Mouse (Mus musculus) MEL (cell line): ENCODE results near the gene Pi16. TPM values are rescaled to one million over a fixed set of nuclear protein-coding genes. Genes with fewer than 3 reads are reported as not detected.

Experiments
- DNase-seq: peaks from one replicate; pipeline ENCODE4 v3.0.0; 2011; ENCODE audit warnings: low read depth, low spot score
- H3K27ac ChIP-seq: 2 replicates; pipeline ENCODE4 v1.5.1; 2012; ENCODE audit warnings: low read depth, mild to moderate bottlenecking, control low read depth, low read length, moderate library complexity; ENCODE audit not compliant: control insufficient read depth
- H3K27me3 ChIP-seq, 2 experiments: fragments of 150-350 bp in 1 of 2; sonication (generic) in 1 of 2; 2 replicates each; pipeline ENCODE4 v1.6.1; 2012; ENCODE audit warnings: low read length in 2 of 2, mild to moderate bottlenecking in 2 of 2, improper control_type of control experiment in 1 of 2, moderate library complexity in 1 of 2; ENCODE audit not compliant: insufficient read depth in 2 of 2, control insufficient read depth in 1 of 2
- H3K36me3 ChIP-seq, 2 experiments: 2 replicates each; pipeline ENCODE4 v1.6.1; 2012 to 2014; ENCODE audit warnings: low read length in 2 of 2, improper control_type of control experiment in 1 of 2, inconsistent platforms in 1 of 2, mild to moderate bottlenecking in 1 of 2; ENCODE audit not compliant: insufficient read depth in 2 of 2, control insufficient read depth in 1 of 2
- H3K4me1 ChIP-seq, 2 experiments: fragments of 150-350 bp in 1 of 2; sonication (generic) in 1 of 2; 2 replicates each; pipeline ENCODE4 v1.6.1; 2012; ENCODE audit warnings: low read length in 2 of 2, improper control_type of control experiment in 1 of 2, mild to moderate bottlenecking in 1 of 2; ENCODE audit not compliant: insufficient read depth in 2 of 2, control insufficient read depth in 1 of 2
- H3K4me3 ChIP-seq, 2 experiments: fragments of 150-350 bp in 1 of 2; sonication (generic) in 1 of 2; 2 replicates each; pipeline ENCODE4 v1.5.1; 2012; ENCODE audit warnings: low read depth in 2 of 2, low read length in 2 of 2, mild to moderate bottlenecking in 2 of 2, moderate library complexity in 2 of 2, control low read depth in 1 of 2, improper control_type of control experiment in 1 of 2; ENCODE audit not compliant: control insufficient read depth in 1 of 2, insufficient read depth in 1 of 2
- H3K79me2 ChIP-seq: 2 replicates; pipeline ENCODE4 v1.6.1; 2012; ENCODE audit warnings: mild to moderate bottlenecking, low read length, moderate library complexity; ENCODE audit not compliant: control insufficient read depth, poor library complexity, insufficient read depth
- H3K9ac ChIP-seq: 2 replicates; pipeline ENCODE4 v1.6.1; 2012; ENCODE audit warnings: low read depth, mild to moderate bottlenecking, control low read depth, low read length, moderate library complexity; ENCODE audit not compliant: control insufficient read depth, poor library complexity, severe bottlenecking
- H3K9me3 ChIP-seq: fragments of 150-350 bp; sonication (generic); replicated peaks from 2 replicates; pipeline ENCODE4 v1.6.1; 2012; ENCODE audit warnings: mild to moderate bottlenecking, low read length, improper control_type of control experiment, moderate library complexity; ENCODE audit not compliant: insufficient read depth
- CHD1 ChIP-seq: IDR thresholded peaks from 2 replicates; pipeline ENCODE4 v1.6.1; 2012; ENCODE audit warnings: low read depth, mild to moderate bottlenecking, inconsistent platforms, low read length, improper control_type of control experiment
- CHD2 ChIP-seq: IDR thresholded peaks from 2 replicates; pipeline ENCODE4 v1.6.1; 2011; ENCODE audit warnings: low read length, improper control_type of control experiment
- CTCF ChIP-seq, 3 experiments: IDR thresholded peaks in 2 of 3; conservative IDR thresholded peaks in 1 of 3; 2 replicates each; pipeline ENCODE4 v1.5.1; 2011 to 2012; ENCODE audit warnings: low read length in 3 of 3, low read depth in 2 of 3, mild to moderate bottlenecking in 2 of 3, improper control_type of control experiment in 1 of 3, inconsistent platforms in 1 of 3, mixed read lengths in 1 of 3, moderate library complexity in 1 of 3; ENCODE audit not compliant: control insufficient read depth in 1 of 3, insufficient read depth in 1 of 3, poor library complexity in 1 of 3, severe bottlenecking in 1 of 3
- E2F4 ChIP-seq: IDR thresholded peaks from 2 replicates; pipeline ENCODE4 v1.6.1; 2011; ENCODE audit warnings: low read depth, low read length, improper control_type of control experiment, borderline replicate concordance
- EP300 ChIP-seq, 2 experiments: IDR thresholded peaks; 2 replicates each; pipeline ENCODE4 v1.6.1; 2011; ENCODE audit warnings: improper control_type of control experiment in 2 of 2, low read length in 2 of 2, low read depth in 1 of 2, mild to moderate bottlenecking in 1 of 2
- GABPA ChIP-seq: IDR thresholded peaks from 2 replicates; pipeline ENCODE4 v1.6.1; 2012; ENCODE audit warnings: low read depth, mild to moderate bottlenecking, inconsistent platforms, low read length, improper control_type of control experiment, moderate library complexity
- JUND ChIP-seq: IDR thresholded peaks from 2 replicates; pipeline ENCODE4 v1.6.1; 2011; ENCODE audit warnings: low read depth, mild to moderate bottlenecking, improper control_type of control experiment, low read length
- KAT2A ChIP-seq: conservative IDR thresholded peaks from 2 replicates; pipeline ENCODE4 v1.6.1; 2012; ENCODE audit warnings: low read depth, low read length, improper control_type of control experiment, inconsistent platforms
- MAZ ChIP-seq: IDR thresholded peaks from 2 replicates; pipeline ENCODE4 v1.6.1; 2012; ENCODE audit warnings: low read depth, mild to moderate bottlenecking, inconsistent platforms, low read length, improper control_type of control experiment
- MYB ChIP-seq: IDR thresholded peaks from 2 replicates; pipeline ENCODE4 v1.6.1; 2011; ENCODE audit warnings: mild to moderate bottlenecking, low read depth, low read length, improper control_type of control experiment
- MYC ChIP-seq: IDR thresholded peaks from 2 replicates; pipeline ENCODE4 v1.6.1; 2011; ENCODE audit warnings: low read depth, mild to moderate bottlenecking, low read length, improper control_type of control experiment, moderate library complexity
- NELFE ChIP-seq: IDR thresholded peaks from 2 replicates; pipeline ENCODE4 v1.6.1; 2011; ENCODE audit warnings: low read depth, low read length, improper control_type of control experiment
- NRF1 ChIP-seq: IDR thresholded peaks from 2 replicates; pipeline ENCODE4 v1.6.1; 2014; ENCODE audit warnings: low read depth, mild to moderate bottlenecking, inconsistent platforms, low read length, improper control_type of control experiment, moderate library complexity; ENCODE audit not compliant: poor library complexity, insufficient read depth, severe bottlenecking
- POLR2AphosphoS2 ChIP-seq: IDR thresholded peaks from 2 replicates; pipeline ENCODE4 v1.6.1; 2011; ENCODE audit warnings: low read length, improper control_type of control experiment
- RAD21 ChIP-seq: IDR thresholded peaks from 2 replicates; pipeline ENCODE4 v1.6.1; 2011; ENCODE audit warnings: mild to moderate bottlenecking, low read depth, low read length, improper control_type of control experiment
- TAL1 ChIP-seq: IDR thresholded peaks from 2 replicates; pipeline ENCODE4 v1.6.1; 2012; ENCODE audit warnings: mild to moderate bottlenecking, inconsistent platforms, low read length, moderate library complexity, mixed read lengths
- USF2 ChIP-seq, 2 experiments: IDR thresholded peaks; 2 replicates each; pipeline ENCODE4 v1.6.1; 2011 to 2012; ENCODE audit warnings: improper control_type of control experiment in 2 of 2, low read length in 2 of 2, borderline replicate concordance in 1 of 2, inconsistent platforms in 1 of 2, low read depth in 1 of 2, mild to moderate bottlenecking in 1 of 2; ENCODE audit not compliant: insufficient read depth in 1 of 2
- polyA plus RNA-seq, 2 experiments: library from polyadenylated mRNA; stranded (reverse) in 1 of 2; unstranded in 1 of 2; fragments of >175 nt in 1 of 2; fragments of >200 nt in 1 of 2; gene quantifications; 2 replicates each; pipeline versions ENCODE4 v1.2.1 to v1.2.4; 2012; ENCODE audit warnings: low replicate concordance in 2 of 2, low read depth in 1 of 2; ENCODE audit not compliant: insufficient read length in 2 of 2, insufficient read depth in 1 of 2, missing spikeins in 1 of 2
- total RNA-seq: library from RNA; depleted of rRNA; stranded (reverse); fragments of 300-350 nt; gene quantifications from 2 replicates; pipeline ENCODE4 v1.2.3, GENCODE M21; 2012

The Pi16 gene
- total and polyA plus RNA-seq, 3 experiments, result 0.08 to 0.42 TPM; not detected in 1

DNA sequence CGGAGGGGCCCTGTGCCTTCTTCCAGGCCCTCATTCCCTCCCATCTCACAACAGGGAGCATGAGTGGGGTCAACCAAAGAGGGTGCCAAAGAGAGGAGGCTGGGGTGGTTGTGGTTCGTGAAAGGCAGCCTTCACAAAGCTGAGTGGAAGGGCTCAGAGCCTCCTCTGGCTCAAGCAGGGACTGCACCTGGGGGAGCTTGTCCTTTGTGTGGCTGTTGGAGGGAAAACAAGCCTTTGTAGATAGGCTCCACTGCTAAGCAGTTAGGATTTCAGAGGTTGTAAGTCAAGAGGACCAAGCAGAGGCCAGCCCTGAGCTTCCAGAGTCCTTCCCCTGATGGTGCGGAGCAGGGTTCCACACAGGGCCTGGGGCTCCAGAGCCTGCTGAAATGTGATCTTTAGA, 14.4 kb upstream of the Pi16 start:
- Histone ChIP-seq H3K36me3 (peaks cover 0 to 6% of the 10 kb centered on the region in 2 experiments; a peak in 2 of 4 replicates), H3K79me2 (no peaks in the 10 kb centered on the region)
- no peak for DNase-seq

GRCm38 (mm10) chr17:29303856-29304255, 13.6 kb upstream of the Pi16 start:
- no peak for DNase-seq
- Histone ChIP-seq H3K79me2 (no peaks in the 10 kb centered on the region), H3K9ac (no peak overlapping the region), H3K27me3 (no peaks in the 10 kb centered on the region), H3K4me1 (no peaks in the 10 kb centered on the region), H3K27ac (no peak overlapping the region), H3K9me3 (no peaks in the 10 kb centered on the region), H3K4me3 (no peak overlapping the region), H3K36me3 (peaks cover 0 to 4% of the 10 kb centered on the region in 2 experiments; a peak in 2 of 4 replicates)
- TF ChIP-seq JUND, result no peak

More for the DNA sequence above, 14.4 kb upstream of the Pi16 start:
- Histone ChIP-seq H3K4me3 (no peak overlapping the region), H3K27ac (no peak overlapping the region), H3K9me3 (no peaks in the 10 kb centered on the region)
- TF ChIP-seq MYB (no peak), MAZ (no peak), CHD2 (no peak), CTCF (IDR thresholded peaks at IDR 0.05 in 2 of 3, conservative IDR thresholded peaks at IDR 0.05 in 1 of 3; ENCODE audit: control insufficient read depth in 1 of 3, insufficient read depth in 1 of 3, low read depth in 2 of 3, low read length in 3 of 3, poor library complexity in 1 of 3, severe bottlenecking in 1 of 3) (0 out of 6 replicates have a peak, but pooled peaks of 1 of the 3 experiments have one; percentile 11), EP300 (IDR thresholded peaks at IDR 0.05; ENCODE audit: low read depth in 1 of 2, low read length in 2 of 2) (no peak)
- TF ChIP-seq, all 39 proteins: peak for 1
- H3K4me1 ChIP-seq, result no peaks in the 10 kb centered on the region
- no peak overlapping the region for H3K9ac ChIP-seq
- H3K27me3 ChIP-seq, result no peaks in the 10 kb centered on the region

GRCm38 (mm10) chr17:29304376-29305057, 13.0 kb upstream of the Pi16 start:
- H3K9ac ChIP-seq, result no peak overlapping the region
- no peaks in the 10 kb centered on the region for H3K9me3 ChIP-seq
- no peak for TF ChIP-seq KAT2A
- no peak for TF ChIP-seq TAL1
- TF ChIP-seq POLR2AphosphoS2, result no peak; the same call in 1 of the 2 replicates
- no peak for TF ChIP-seq USF2 (IDR thresholded peaks at IDR 0.05; ENCODE audit: borderline replicate concordance in 1 of 2, insufficient read depth in 1 of 2, low read depth in 1 of 2, low read length in 2 of 2)
- TF ChIP-seq GABPA, result no peak
- no peak for TF ChIP-seq MYC
- no peak for TF ChIP-seq E2F4
- TF ChIP-seq NELFE, result no peak
- no peak for TF ChIP-seq CTCF (IDR thresholded peaks at IDR 0.05 in 2 of 3, conservative IDR thresholded peaks at IDR 0.05 in 1 of 3; ENCODE audit: control insufficient read depth in 1 of 3, insufficient read depth in 1 of 3, low read depth in 2 of 3, low read length in 3 of 3, poor library complexity in 1 of 3, severe bottlenecking in 1 of 3)
- no peak for TF ChIP-seq CHD1
- no peak for TF ChIP-seq CHD2
- no peak for TF ChIP-seq NRF1
- no peak for TF ChIP-seq RAD21
- no peak for DNase-seq
- no peaks in the 10 kb centered on the region for H3K79me2 ChIP-seq
- no peaks in the 10 kb centered on the region for H3K4me1 ChIP-seq
- no peak overlapping the region for H3K4me3 ChIP-seq
- no peak overlapping the region for H3K27ac ChIP-seq
- H3K27me3 ChIP-seq, result no peaks in the 10 kb centered on the region
- H3K36me3 ChIP-seq, result peaks cover 0 to 4% of the 10 kb centered on the region in 2 experiments; a peak in 2 of 4 replicates
